Mouse (Mus musculus): Measurements from ENCODE around the gene Gnb1.

DNA sequence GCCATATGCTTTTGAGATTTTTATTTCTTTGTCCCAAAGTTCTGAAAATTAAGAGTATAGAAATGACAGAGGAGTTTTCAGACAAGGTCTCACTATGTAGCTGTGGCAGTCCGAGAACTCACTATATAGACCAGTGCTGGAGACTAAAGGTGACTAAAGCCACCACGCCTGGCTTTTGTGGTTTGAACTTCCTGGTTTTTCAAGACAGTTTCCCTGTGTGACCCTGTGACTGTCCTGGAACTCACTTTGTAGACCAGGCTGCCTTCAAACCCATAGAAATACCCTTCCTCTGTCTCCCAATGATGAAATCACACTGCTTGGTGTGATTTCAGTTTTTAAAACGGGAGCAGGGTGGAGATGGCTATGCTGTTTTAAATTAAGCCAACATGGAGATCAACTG, 38.1 kb downstream of the Gnb1 start:
- TF ChIP-seq CTCF (IDR thresholded peaks at IDR 0.05; ENCODE audit: low read depth) = no peak
- no peak for TF ChIP-seq EP300 (IDR thresholded peaks at IDR 0.05; ENCODE audit: low read depth)

All from liver, embryonic 14.5 days (tissue).